Mouse (Mus musculus): ENCODE results near the gene Meis2. TPM values are rescaled to one million over a fixed set of nuclear protein-coding genes. Genes with fewer than 3 reads are reported as not detected.

The Meis2 gene
- polyA plus RNA-seq (2012; rRNA removed) = 16.2 and 26.2 TPM in 2 replicates
- 17.3 and 17.9 TPM in 2 replicates for polyA plus RNA-seq (2014; fragmentation: Nextera tagmentation; extraction: Ambion mirVana)

DNA sequence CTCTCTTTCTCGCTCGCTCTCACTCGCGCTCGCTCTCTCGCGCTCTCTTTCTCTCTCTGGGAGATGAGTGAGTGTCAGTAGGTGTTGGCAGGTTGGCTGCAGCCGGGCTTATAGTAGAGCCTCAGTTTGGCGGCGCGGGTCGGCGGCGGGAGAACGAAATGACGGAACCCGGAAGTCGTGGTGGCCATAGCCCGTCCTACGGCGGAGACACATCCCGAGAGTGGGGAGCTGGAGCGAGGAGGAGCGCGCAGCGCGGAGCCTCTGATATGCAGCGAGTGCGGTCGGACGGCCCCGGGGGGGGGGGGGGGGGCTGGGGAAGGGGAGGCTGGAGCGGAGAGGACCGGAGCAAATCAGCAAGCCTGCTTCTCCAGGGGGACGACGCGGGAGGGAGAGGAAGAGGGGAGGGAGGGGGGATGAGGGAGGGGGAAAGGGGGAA is at the start of gene Meis2:
Gene Meis2, minus strand, starts transcription at position 270 of the 436 bp plus-strand sequence.
- under 1% methylated on average over 26 of the region's 37 CpGs for WGBS
- ATAC-seq (ENCODE audit: low FRiP score, low read depth) = peak; percentile 27; the same call in 1 of the 2 replicates

DNA sequence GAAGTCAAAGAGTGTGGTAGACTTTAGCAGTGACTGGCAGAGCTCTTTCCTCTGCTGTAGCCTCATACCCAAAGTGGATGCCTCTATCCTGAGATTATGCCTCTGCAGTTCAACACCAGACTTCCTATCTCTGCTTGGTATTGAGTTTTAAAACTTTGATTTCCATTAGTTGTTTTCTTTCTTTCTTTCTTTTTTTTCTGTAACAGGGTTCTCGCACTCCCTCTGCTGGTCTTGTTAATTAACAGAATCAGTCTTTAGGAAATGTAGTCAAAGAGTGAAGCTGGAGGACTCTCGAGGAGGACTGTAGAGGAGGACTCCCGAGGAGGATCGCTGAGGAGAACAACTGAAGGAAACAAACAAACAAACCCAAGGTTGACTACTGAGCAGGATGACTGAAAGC is 40.6 kb upstream of the Meis2 start:
- DNase-seq (ENCODE audit: low spot score) (no peak), ATAC-seq (ENCODE audit: low FRiP score, low read depth) (no peak)
- Histone ChIP-seq H3K4me1 (ENCODE audit: control insufficient read depth, insufficient read depth, low read length) (no peaks in the 10 kb centered on the region), H3K27me3 (ENCODE audit: control insufficient read depth, insufficient read depth, low read length) (no peaks in the 10 kb centered on the region), H3K4me3 (replicated peaks; ENCODE audit: low read length) (no peak overlapping the region), H3K9me3 (ENCODE audit: control insufficient read depth, low read length) (0 out of 2 replicates have a peak, but pooled peaks cover 6% of the 10 kb centered on the region), H3K4me2 (replicated peaks; ENCODE audit: low read depth, low read length, severe bottlenecking) (no peak overlapping the region), H3K36me3 (ENCODE audit: control insufficient read depth, insufficient read depth, low read length) (no peaks in the 10 kb centered on the region), H3K9ac (ENCODE audit: low read depth, low read length, severe bottlenecking) (no peak overlapping the region), H3K27ac (replicated peaks; ENCODE audit: low read depth, low read length) (no peak overlapping the region)
- 67% methylated on average over 4 of the region's 4 CpGs for WGBS
- no peak for TF ChIP-seq POLR2A (IDR thresholded peaks at IDR 0.05; ENCODE audit: borderline replicate concordance, extremely low read depth, insufficient read depth, insufficient read length)

More for the DNA sequence above, at the start of gene Meis2:
- peaks cover 64% of the 10 kb centered on the region for H3K27me3 ChIP-seq (ENCODE audit: control insufficient read depth, insufficient read depth, low read length)
- no peaks in the 10 kb centered on the region for H3K9me3 ChIP-seq (ENCODE audit: control insufficient read depth, low read length)
- peak within 1 kb of the TSS; percentile 81 for H3K4me2 ChIP-seq (replicated peaks; ENCODE audit: low read depth, low read length, severe bottlenecking)
- no peak for TF ChIP-seq POLR2A (IDR thresholded peaks at IDR 0.05; ENCODE audit: borderline replicate concordance, extremely low read depth, insufficient read depth, insufficient read length)
- peak within 1 kb of the TSS; percentile 50 for H3K9ac ChIP-seq (ENCODE audit: low read depth, low read length, severe bottlenecking)
- H3K36me3 ChIP-seq (ENCODE audit: control insufficient read depth, insufficient read depth, low read length) = no peaks in the 10 kb centered on the region
- DNase-seq (ENCODE audit: low spot score) = peak; percentile 80
- H3K4me1 ChIP-seq (ENCODE audit: control insufficient read depth, insufficient read depth, low read length) = peaks cover 13% of the 10 kb centered on the region; the same call in 1 of the 2 replicates
- peak within 1 kb of the TSS; percentile 56 for H3K27ac ChIP-seq (replicated peaks; ENCODE audit: low read depth, low read length)
- peak within 1 kb of the TSS; percentile 42 for H3K4me3 ChIP-seq (replicated peaks; ENCODE audit: low read length)

DNA sequence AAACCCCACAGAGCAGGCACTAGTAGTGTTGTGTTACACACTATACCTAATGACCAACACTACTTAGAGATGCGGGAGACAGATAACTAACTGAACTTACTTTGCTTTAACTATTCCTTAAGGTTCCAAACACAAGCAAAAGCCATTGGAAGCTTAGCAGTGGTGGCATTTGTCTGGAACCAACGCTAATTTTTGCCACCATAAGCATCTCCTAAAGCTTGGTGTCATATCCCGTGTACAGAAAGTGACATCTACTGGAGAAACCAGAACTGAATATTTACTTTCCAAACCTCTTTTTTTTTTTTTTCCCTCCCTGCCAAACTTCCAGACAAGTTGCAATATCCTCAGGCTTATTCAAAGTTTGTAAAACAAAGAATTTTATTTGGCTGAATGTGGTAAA is 39.5 kb upstream of the Meis2 start:
- Histone ChIP-seq H3K4me2 (replicated peaks; ENCODE audit: low read depth, low read length, severe bottlenecking) (no peak overlapping the region), H3K36me3 (ENCODE audit: control insufficient read depth, insufficient read depth, low read length) (no peaks in the 10 kb centered on the region), H3K9ac (ENCODE audit: low read depth, low read length, severe bottlenecking) (no peak overlapping the region), H3K27me3 (ENCODE audit: control insufficient read depth, insufficient read depth, low read length) (no peaks in the 10 kb centered on the region), H3K9me3 (ENCODE audit: control insufficient read depth, low read length) (0 out of 2 replicates have a peak, but pooled peaks cover 6% of the 10 kb centered on the region), H3K4me1 (ENCODE audit: control insufficient read depth, insufficient read depth, low read length) (no peaks in the 10 kb centered on the region), H3K4me3 (replicated peaks; ENCODE audit: low read length) (no peak overlapping the region), H3K27ac (replicated peaks; ENCODE audit: low read depth, low read length) (no peak overlapping the region)
- no peak for ATAC-seq (ENCODE audit: low FRiP score, low read depth)
- 68% methylated on average over 3 of the region's 3 CpGs for WGBS
- DNase-seq (ENCODE audit: low spot score) = peak; percentile 16
- no peak for TF ChIP-seq POLR2A (IDR thresholded peaks at IDR 0.05; ENCODE audit: borderline replicate concordance, extremely low read depth, insufficient read depth, insufficient read length)

DNA sequence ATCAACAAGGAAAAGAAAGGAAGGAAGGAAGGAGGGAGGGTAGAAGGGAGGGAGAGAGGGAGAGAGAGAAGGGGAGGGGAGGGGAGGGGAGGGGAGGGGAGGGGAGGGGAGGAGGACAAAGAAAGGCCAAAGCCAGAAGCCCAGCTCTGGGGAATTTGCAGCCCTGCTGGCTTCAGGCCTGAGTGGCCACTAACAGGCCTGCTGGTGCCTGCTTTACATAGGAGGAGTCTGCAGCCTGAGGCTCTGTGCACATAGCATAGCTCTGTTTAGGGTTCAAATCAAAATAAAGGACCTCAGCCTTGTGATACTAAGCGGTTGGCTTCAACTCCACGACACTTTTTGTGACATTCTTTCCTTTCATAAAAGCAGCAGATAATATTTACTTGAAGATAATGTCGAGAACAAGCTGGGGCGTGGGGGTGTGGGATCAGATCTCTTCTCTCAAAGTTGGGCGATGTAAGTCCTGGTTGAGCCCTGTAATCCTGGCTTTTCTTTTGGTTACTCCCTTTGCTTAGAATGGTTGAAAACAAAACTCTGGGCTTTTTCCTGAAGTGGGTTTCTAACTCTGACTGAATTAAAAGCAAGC is 37.9 kb upstream of the Meis2 start:
- no peak for TF ChIP-seq POLR2A (IDR thresholded peaks at IDR 0.05; ENCODE audit: borderline replicate concordance, extremely low read depth, insufficient read depth, insufficient read length)
- Histone ChIP-seq H3K4me2 (replicated peaks; ENCODE audit: low read depth, low read length, severe bottlenecking) (no peak overlapping the region), H3K4me1 (ENCODE audit: control insufficient read depth, insufficient read depth, low read length) (no peaks in the 10 kb centered on the region), H3K27ac (replicated peaks; ENCODE audit: low read depth, low read length) (no peak overlapping the region), H3K9me3 (ENCODE audit: control insufficient read depth, low read length) (0 out of 2 replicates have a peak, but pooled peaks cover 1% of the 10 kb centered on the region), H3K9ac (ENCODE audit: low read depth, low read length, severe bottlenecking) (no peak overlapping the region), H3K27me3 (ENCODE audit: control insufficient read depth, insufficient read depth, low read length) (no peaks in the 10 kb centered on the region), H3K36me3 (ENCODE audit: control insufficient read depth, insufficient read depth, low read length) (no peaks in the 10 kb centered on the region), H3K4me3 (replicated peaks; ENCODE audit: low read length) (no peak overlapping the region)
- DNase-seq (ENCODE audit: low spot score) (no peak), ATAC-seq (ENCODE audit: low FRiP score, low read depth) (no peak)
- WGBS = 46% methylated on average over 5 of the region's 5 CpGs

DNA sequence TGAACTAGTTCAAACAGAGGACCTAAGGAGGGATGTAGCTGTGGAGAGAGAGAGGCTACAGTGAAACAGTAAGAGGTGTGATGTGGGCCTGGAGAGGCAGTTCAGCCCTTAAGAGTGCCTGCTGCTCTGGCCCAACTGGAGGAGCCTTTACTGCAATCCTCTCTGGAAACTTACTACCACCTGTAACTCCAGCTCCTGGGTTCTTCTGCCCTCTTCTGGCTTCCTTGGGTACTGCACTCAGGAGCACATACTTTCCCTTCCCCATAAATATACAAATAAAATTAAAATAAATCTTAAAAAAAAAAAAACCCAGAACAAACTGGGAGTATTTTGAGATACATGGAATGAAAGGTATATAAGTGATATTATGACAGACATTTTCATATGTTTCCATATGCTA is 35.6 kb upstream of the Meis2 start:
- ATAC-seq (ENCODE audit: low FRiP score, low read depth) = no peak
- Histone ChIP-seq H3K4me2 (replicated peaks; ENCODE audit: low read depth, low read length, severe bottlenecking) (no peak overlapping the region), H3K4me1 (ENCODE audit: control insufficient read depth, insufficient read depth, low read length) (no peaks in the 10 kb centered on the region), H3K4me3 (replicated peaks; ENCODE audit: low read length) (no peak overlapping the region), H3K9ac (ENCODE audit: low read depth, low read length, severe bottlenecking) (no peak overlapping the region), H3K36me3 (ENCODE audit: control insufficient read depth, insufficient read depth, low read length) (no peaks in the 10 kb centered on the region), H3K9me3 (ENCODE audit: control insufficient read depth, low read length) (no peaks in the 10 kb centered on the region), H3K27me3 (ENCODE audit: control insufficient read depth, insufficient read depth, low read length) (no peaks in the 10 kb centered on the region), H3K27ac (replicated peaks; ENCODE audit: low read depth, low read length) (no peak overlapping the region)
- no peak for TF ChIP-seq POLR2A (IDR thresholded peaks at IDR 0.05; ENCODE audit: borderline replicate concordance, extremely low read depth, insufficient read depth, insufficient read length)
- DNase-seq (ENCODE audit: low spot score) = no peak
